17 mouse cellular contexts compared by ENCODE assay signal in the genomic region with DNA sequence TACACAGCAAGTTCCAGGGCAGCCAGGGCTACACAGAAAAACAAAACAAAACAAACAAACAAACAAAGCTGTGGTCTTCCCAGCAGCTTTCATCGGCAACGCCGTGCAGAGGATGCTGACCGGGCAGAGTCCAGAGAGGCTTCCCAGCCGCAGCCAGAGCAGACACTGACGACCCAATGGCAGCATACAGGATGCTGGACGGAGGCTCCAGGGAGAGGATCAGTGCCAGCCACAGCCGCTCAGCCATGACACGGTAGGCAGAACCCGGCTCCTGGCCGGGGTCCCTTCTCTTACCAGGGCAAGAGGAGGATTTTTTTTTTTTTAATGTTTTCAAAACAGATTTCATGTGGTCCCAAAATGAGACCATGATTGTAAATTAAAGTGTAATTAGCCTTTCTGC.
DNase-seq lines count a peak whose midpoint lies in the region; ATAC-seq and TF ChIP-seq lines count a peak whose summit lies in the region.
"Had no signal": no experiment of that assay in that cellular context is flagged by ENCODE, and none has a peak within 500 bp of the region (broad histone marks: within the 10 kb centered on the region; RNA-seq: fewer than 3 reads in every experiment).

No protein-coding gene starts in this region.

- H3K9me3 ChIP-seq in hindbrain, embryonic 14.5 days (ENCODE audit: control insufficient read depth, low read length), result no peaks in the 10 kb centered on the region
- no peaks in the 10 kb centered on the region for H3K9me3 ChIP-seq in hindbrain, embryonic 16.5 days (ENCODE audit: control insufficient read depth, low read length)
- H3K9me3 ChIP-seq: embryonic facial prominence, embryonic 10.5 days; forebrain, embryonic 13.5 days had no signal

- no peak overlapping the region for H3K4me2 ChIP-seq in hindbrain, embryonic 14.5 days (replicated peaks)
- H3K4me2 ChIP-seq in hindbrain, embryonic 16.5 days (ENCODE audit: low read length), result no peak overlapping the region
- H3K4me2 ChIP-seq: forebrain, embryonic 13.5 days had no signal

- H3K4me3 ChIP-seq in hindbrain, embryonic 14.5 days (replicated peaks; ENCODE audit: low read length), result no peak overlapping the region
- H3K4me3 ChIP-seq in hindbrain, embryonic 16.5 days (ENCODE audit: low read length), result no peak overlapping the region
- H3K4me3 ChIP-seq: embryonic facial prominence, embryonic 10.5 days; forebrain, embryonic 13.5 days had no signal

- no peak for TF ChIP-seq POLR2A in brain, embryonic 14.5 days (IDR thresholded peaks at IDR 0.05; ENCODE audit: borderline replicate concordance, extremely low read depth, insufficient read depth, insufficient read length, poor library complexity, severe bottlenecking)

- ATAC-seq in hindbrain, embryonic 14.5 days (ENCODE audit: low FRiP score), result peak; percentile 58
- no peak for ATAC-seq in hindbrain, embryonic 16.5 days
- ATAC-seq: forebrain, embryonic 13.5 days; forebrain, postnatal 0 days; intestine, embryonic 16.5 days had no signal

- H3K27me3 ChIP-seq in hindbrain, embryonic 14.5 days (ENCODE audit: control insufficient read depth, insufficient read depth, low read length), result no peaks in the 10 kb centered on the region
- H3K27me3 ChIP-seq in hindbrain, embryonic 16.5 days (replicated peaks; ENCODE audit: control insufficient read depth, insufficient read depth, low read length), result no peaks in the 10 kb centered on the region

- no peak for TF ChIP-seq CTCF in brain, embryonic 14.5 days (IDR thresholded peaks at IDR 0.05; ENCODE audit: borderline replicate concordance, extremely low read depth, insufficient read depth, insufficient read length)

- no peak overlapping the region for H3K9ac ChIP-seq in hindbrain, embryonic 14.5 days
- H3K9ac ChIP-seq in hindbrain, embryonic 16.5 days (ENCODE audit: low read depth, low read length), result no peak overlapping the region
- H3K9ac ChIP-seq: forebrain, embryonic 13.5 days; forebrain, postnatal 0 days had no signal

- H3K36me3 ChIP-seq in hindbrain, embryonic 14.5 days (replicated peaks; ENCODE audit: control insufficient read depth, insufficient read depth), result no peaks in the 10 kb centered on the region
- H3K36me3 ChIP-seq in hindbrain, embryonic 16.5 days (ENCODE audit: control insufficient read depth, insufficient read depth, low read length), result no peaks in the 10 kb centered on the region
- H3K36me3 ChIP-seq: embryonic facial prominence, embryonic 10.5 days had no signal

- no peak for DNase-seq in hindbrain, embryonic 14.5 days (ENCODE audit: low spot score)
- peak; percentile 29 for DNase-seq in kidney, adult 9 months
- no peak for DNase-seq in kidney, postnatal 14 days
- peak; percentile 28 for DNase-seq in brain, embryonic 14.5 days (ENCODE audit: low read depth)
- peak; percentile 36 to 58 for DNase-seq in kidney, postnatal 25 days
- DNase-seq in heart, adult 9 months (ENCODE audit: low spot score in 2 of 2), result no peak
- no peak for DNase-seq in right cerebral cortex, postnatal 25 days
- DNase-seq: adrenal gland, postnatal 10 days; cerebellum, adult 18-20 months; cerebellum, adult 9-11 months; forebrain, postnatal 0 days; gastrocnemius, postnatal 14 days; heart, postnatal 10 days had no signal

- peaks cover 7% of the 10 kb centered on the region; the same call in 1 of the 2 replicates for H3K4me1 ChIP-seq in hindbrain, embryonic 14.5 days (replicated peaks; ENCODE audit: control insufficient read depth, insufficient read depth, low read length)
- H3K4me1 ChIP-seq in hindbrain, embryonic 16.5 days (ENCODE audit: control insufficient read depth, insufficient read depth, low read depth, low read length), result peaks cover 14% of the 10 kb centered on the region; the same call in 1 of the 2 replicates

- 41% methylated on average over 11 of the region's 11 CpGs for WGBS in hindbrain, embryonic 14.5 days
- 39% methylated on average over 11 of the region's 11 CpGs for WGBS in hindbrain, embryonic 16.5 days

- H3K27ac ChIP-seq in hindbrain, embryonic 14.5 days, result no peak overlapping the region
- H3K27ac ChIP-seq in hindbrain, embryonic 16.5 days (ENCODE audit: low read depth, low read length), result no peak overlapping the region
- H3K27ac ChIP-seq: embryonic facial prominence, embryonic 10.5 days; forebrain, embryonic 13.5 days had no signal

Comparison
In these comparisons a context has a peak if more than half of its experiments do, and no peak if none do; other contexts are left out.
1. DNase-seq: peak in kidney, adult 9 months (single experiment), brain, embryonic 14.5 days (single experiment) and kidney, postnatal 25 days (2 of 2); none in hindbrain, embryonic 14.5 days (single experiment), kidney, postnatal 14 days (single experiment), heart, adult 9 months (0 of 2) and right cerebral cortex, postnatal 25 days (single experiment).